Mouse (Mus musculus): ENCODE data around the gene Olfr993. TPM values are rescaled to one million over a fixed set of nuclear protein-coding genes. Genes with fewer than 3 reads are reported as not detected.

The Olfr993 gene
- not detected in 2 replicates for total RNA-seq (2017)

DNA sequence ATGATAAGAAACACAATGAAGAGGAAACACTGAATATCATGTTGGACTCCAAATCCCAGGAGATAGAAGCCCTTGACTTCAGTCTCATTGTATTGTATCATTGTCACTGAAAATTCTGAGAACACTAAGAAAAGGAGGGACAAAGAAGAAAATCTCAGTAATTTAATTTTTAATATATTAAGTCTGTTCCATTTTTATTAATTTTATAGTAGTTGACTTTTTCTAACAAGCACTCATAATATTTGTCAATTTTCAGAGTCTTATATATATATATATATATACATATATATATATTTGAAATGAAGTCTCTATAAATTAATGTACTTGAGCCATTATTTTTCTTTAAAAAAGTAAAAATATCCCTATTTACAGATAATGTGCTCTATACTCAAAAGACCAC, at the start of gene Olfr993:
Olfr993 (minus strand) TSS at position 101 of the 400 bp plus-strand sequence.
- no peak for ATAC-seq (ENCODE audit: extremely low read depth, insufficient number of reproducible peaks, low FRiP score, poor library complexity, severe bottlenecking)

DNA sequence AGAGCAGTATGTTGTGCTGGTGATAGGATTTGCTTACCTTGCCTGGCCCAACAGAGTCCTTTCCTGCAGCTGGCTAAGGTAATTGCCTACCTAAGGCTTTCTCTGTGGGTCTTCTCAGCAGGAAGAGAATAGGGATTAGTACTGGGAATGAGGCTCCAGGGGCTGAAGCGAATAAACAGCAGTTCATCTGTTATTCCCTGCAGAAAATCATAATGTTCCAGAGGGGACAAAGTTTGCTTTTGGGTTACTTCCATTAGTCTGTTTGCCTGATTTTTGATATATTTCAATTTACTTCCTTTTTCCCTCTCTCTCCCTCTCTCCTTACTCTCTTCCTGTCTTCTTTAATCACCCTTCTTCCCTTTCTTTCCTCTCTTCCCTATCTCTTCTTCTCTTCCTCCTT, 28.9 kb upstream of the Olfr993 start, which contains the start of gene Olfr995:
Olfr995 (minus strand) TSS at position 101 of the 400 bp plus-strand sequence.
- no peak for ATAC-seq (ENCODE audit: extremely low read depth, insufficient number of reproducible peaks, low FRiP score, poor library complexity, severe bottlenecking)

DNA sequence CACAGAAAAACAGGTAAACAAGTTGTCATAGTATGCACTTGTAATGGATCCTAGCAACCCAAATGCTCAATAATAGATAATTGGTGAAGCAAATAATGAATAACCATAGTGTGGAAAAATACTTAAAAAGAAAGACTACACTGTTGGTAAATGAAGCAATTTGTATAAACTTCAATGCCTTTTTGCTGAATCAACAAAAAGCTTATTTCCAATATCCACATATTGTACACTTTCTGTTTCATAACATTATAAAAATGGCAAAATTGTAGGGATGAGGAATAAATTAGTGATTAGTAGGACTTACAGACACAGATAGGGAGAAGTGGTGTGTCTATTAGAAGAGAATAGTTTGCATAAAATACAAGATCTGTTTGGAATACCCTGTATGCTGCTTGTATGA, 27.9 kb upstream of the Olfr993 start:
- ATAC-seq (ENCODE audit: extremely low read depth, insufficient number of reproducible peaks, low FRiP score, poor library complexity, severe bottlenecking), result no peak

DNA sequence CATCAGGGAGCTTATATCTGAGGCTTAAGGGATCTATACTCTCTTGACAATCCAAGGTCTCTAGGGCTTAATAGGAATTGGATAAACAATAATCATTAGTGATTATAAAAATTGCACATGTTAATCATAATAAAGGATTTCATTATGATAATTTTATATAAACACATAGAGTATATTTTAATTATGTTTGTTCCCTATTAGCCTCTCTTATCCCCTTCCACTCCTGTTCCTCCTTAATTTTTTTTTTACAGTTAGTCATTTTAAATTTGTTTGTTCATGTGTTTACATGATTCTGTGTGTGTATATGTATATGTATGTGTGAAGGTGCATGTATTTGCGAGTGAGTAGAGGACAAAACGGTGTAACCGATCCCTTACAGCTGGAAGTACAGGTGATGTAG, 21.7 kb upstream of the Olfr993 start, which contains the start of gene Olfr994:
Olfr994 (minus strand) TSS at position 101 of the 400 bp plus-strand sequence.
- no peak for ATAC-seq (ENCODE audit: extremely low read depth, insufficient number of reproducible peaks, low FRiP score, poor library complexity, severe bottlenecking)

DNA sequence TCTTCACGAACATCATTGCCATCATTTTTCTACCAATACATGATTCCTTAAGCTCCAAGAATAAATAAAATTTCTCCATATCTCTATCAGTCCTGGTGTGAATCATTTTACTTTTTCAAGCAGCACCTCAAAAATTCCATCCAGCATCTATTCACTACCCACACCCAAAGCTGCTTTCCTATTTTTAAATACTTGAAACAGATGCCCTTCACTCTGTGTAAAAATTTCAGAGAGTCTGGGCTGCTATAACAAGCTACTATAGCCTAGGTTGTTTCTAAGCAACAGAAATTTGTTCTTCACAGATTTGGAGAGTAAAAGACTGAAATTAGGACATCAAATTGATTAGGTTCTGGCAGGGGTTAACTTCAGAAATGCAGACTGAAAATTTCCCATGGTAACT, 11.2 kb upstream of the Olfr993 start:
- no peak for ATAC-seq (ENCODE audit: extremely low read depth, insufficient number of reproducible peaks, low FRiP score, poor library complexity, severe bottlenecking)

DNA sequence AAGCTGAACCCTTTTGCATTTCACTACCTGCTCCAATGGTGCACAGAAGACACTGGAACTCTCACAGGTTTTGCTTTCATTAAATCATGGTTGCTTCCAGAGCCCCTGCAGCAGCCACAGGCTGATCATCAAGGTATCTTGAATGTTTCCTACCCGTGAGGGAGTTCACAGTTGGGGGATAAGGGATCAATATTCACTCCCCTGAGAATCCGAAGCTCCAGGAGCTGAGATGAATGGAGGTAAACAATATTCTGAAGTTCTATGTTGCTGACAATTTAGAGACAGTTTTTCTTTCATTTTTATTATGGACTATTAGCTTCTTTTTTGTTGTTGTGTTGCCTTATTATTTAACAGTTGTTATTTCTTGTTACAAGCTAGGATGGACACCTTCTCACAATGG, 5.3 kb downstream of the Olfr993 start, which contains the start of gene Olfr992:
Olfr992 (minus strand) TSS at position 101 of the 400 bp plus-strand sequence.
- no peak for ATAC-seq (ENCODE audit: extremely low read depth, insufficient number of reproducible peaks, low FRiP score, poor library complexity, severe bottlenecking)

Other genes starting within 250 kb of the Olfr993 start
- not detected in 2 replicates for gene Lrrc55, start 217.7 kb downstream of the Olfr993 start, total RNA-seq (2017)
- gene Olfr987, start 75.6 kb downstream of the Olfr993 start, total RNA-seq (2017), result not detected in 2 replicates
- not detected in 2 replicates for gene Olfr988, start 51.6 kb downstream of the Olfr993 start, total RNA-seq (2017)
- gene Olfr992, start 5.4 kb downstream of the Olfr993 start, total RNA-seq (2017), result not detected in 2 replicates
- 0.23 TPM in 1 of 2 replicates, not detected in the other for gene Olfr994, start 21.6 kb upstream of the Olfr993 start, total RNA-seq (2017)
- gene Olfr995, start 28.8 kb upstream of the Olfr993 start, total RNA-seq (2017), result not detected in 2 replicates
- gene 4833423E24Rik, start 104.1 kb upstream of the Olfr993 start, total RNA-seq (2017), result not detected in 2 replicates
- not detected in 2 replicates for gene Olfr996, start 164.3 kb upstream of the Olfr993 start, total RNA-seq (2017)
- gene Olfr998, start 174.1 kb upstream of the Olfr993 start, total RNA-seq (2017), result not detected in 2 replicates
- gene Olfr1000, start 197.0 kb upstream of the Olfr993 start, total RNA-seq (2017), result not detected in 2 replicates
- gene Olfr1002, start 235.8 kb upstream of the Olfr993 start, total RNA-seq (2017), result not detected in 2 replicates
- not detected in 2 replicates for gene Olfr154, start 249.6 kb upstream of the Olfr993 start, total RNA-seq (2017)